Mouse (Mus musculus): ENCODE results near the gene Rpl35a. TPM values are rescaled to one million over a fixed set of nuclear protein-coding genes. Genes with fewer than 3 reads are reported as not detected.

Gene Rpl35a
- polyA plus RNA-seq, 1 experiment from 2014 or later = 464 TPM

- no peaks in the 10 kb centered on the region for H3K27me3 ChIP-seq (ENCODE audit: control insufficient read depth, insufficient read depth, low read depth, low read length)
- no peak overlapping the region for H3K4me2 ChIP-seq (ENCODE audit: low read depth, low read length)
- ATAC-seq (ENCODE audit: low read depth) = 0 out of 2 replicates have a peak, but pooled peaks have one; percentile 30
- no peaks in the 10 kb centered on the region for H3K4me1 ChIP-seq (ENCODE audit: control insufficient read depth, low read depth, low read length)
- no peaks in the 10 kb centered on the region for H3K36me3 ChIP-seq (ENCODE audit: control insufficient read depth, insufficient read depth)
- H3K9ac ChIP-seq (ENCODE audit: low read depth, low read length) = no peak overlapping the region
- peak overlapping the region; percentile 18; the same call in 1 of the 2 replicates for H3K4me3 ChIP-seq (ENCODE audit: low read depth, low read length)
- WGBS (ENCODE audit: insufficient replicate concordance) = 74% methylated on average over 21 of the region's 21 CpGs
- H3K9me3 ChIP-seq (replicated peaks; ENCODE audit: control insufficient read depth, low read length) = no peaks in the 10 kb centered on the region
- no peak overlapping the region for H3K27ac ChIP-seq (ENCODE audit: low read length)
These were observed 37.0 kb upstream of the Rpl35a start for GRCm38 (mm10) chr16:33019117-33019770.

GRCm38 (mm10) chr16:33021381-33021780 lies 34.9 kb upstream of the Rpl35a start:
- Histone ChIP-seq H3K4me1 (ENCODE audit: control insufficient read depth, low read depth, low read length) (no peaks in the 10 kb centered on the region), H3K4me3 (ENCODE audit: low read depth, low read length) (no peak overlapping the region), H3K9ac (ENCODE audit: low read depth, low read length) (no peak overlapping the region), H3K27me3 (ENCODE audit: control insufficient read depth, insufficient read depth, low read depth, low read length) (no peaks in the 10 kb centered on the region), H3K36me3 (ENCODE audit: control insufficient read depth, insufficient read depth) (no peaks in the 10 kb centered on the region), H3K9me3 (replicated peaks; ENCODE audit: control insufficient read depth, low read length) (no peaks in the 10 kb centered on the region), H3K27ac (ENCODE audit: low read length) (no peak overlapping the region), H3K4me2 (ENCODE audit: low read depth, low read length) (no peak overlapping the region)
- 62% methylated on average over 3 of the region's 3 CpGs for WGBS (ENCODE audit: insufficient replicate concordance)
- no peak for ATAC-seq (ENCODE audit: low read depth)

- no peak overlapping the region for H3K4me2 ChIP-seq (ENCODE audit: low read depth, low read length)
- H3K27me3 ChIP-seq (ENCODE audit: control insufficient read depth, insufficient read depth, low read depth, low read length) = no peaks in the 10 kb centered on the region
- no peaks in the 10 kb centered on the region for H3K36me3 ChIP-seq (ENCODE audit: control insufficient read depth, insufficient read depth)
- 0% methylated on average over 4 of the region's 4 CpGs for WGBS (ENCODE audit: insufficient replicate concordance)
- no peak overlapping the region for H3K27ac ChIP-seq (ENCODE audit: low read length)
- no peak overlapping the region for H3K4me3 ChIP-seq (ENCODE audit: low read depth, low read length)
- ATAC-seq (ENCODE audit: low read depth) = peak; percentile 69; the same call in 1 of the 2 replicates
- H3K4me1 ChIP-seq (ENCODE audit: control insufficient read depth, low read depth, low read length) = no peaks in the 10 kb centered on the region
- H3K9ac ChIP-seq (ENCODE audit: low read depth, low read length) = no peak overlapping the region
- no peaks in the 10 kb centered on the region for H3K9me3 ChIP-seq (replicated peaks; ENCODE audit: control insufficient read depth, low read length)
These were observed 32.5 kb upstream of the Rpl35a start for GRCm38 (mm10) chr16:33023750-33024149.

DNA sequence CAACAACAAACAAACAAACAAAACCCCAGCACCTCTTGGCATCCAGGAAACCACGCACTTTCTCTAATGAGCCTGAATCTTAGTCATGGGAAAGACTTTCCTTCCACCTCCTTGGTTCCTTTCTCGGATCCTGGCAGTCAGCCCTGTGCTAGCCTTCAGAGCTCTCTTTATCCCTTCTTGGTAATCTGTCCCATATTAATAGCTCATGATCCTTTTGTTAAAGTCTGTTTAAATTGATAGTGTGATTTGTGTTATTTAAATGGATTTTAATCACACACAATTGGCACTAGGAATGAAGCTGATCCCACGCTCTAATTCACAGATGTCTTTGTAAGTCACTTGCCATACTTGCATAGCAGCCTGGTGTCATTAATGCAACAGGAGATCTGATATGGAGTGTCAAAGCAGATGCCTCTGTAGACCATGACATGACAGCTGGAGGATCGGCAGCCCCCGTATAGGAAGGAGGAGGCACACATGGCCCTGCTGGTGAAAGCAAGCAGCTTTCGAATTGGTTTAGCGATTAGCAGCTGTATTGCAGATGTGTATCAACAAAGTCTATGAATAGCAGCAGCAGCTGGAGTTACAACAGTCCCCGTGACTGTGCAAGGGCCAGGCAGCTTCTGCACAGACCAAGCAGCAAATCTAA lies 31.7 kb upstream of the Rpl35a start:
- no peak overlapping the region for H3K4me2 ChIP-seq (ENCODE audit: low read depth, low read length)
- no peak for ATAC-seq (ENCODE audit: low read depth)

GRCm38 (mm10) chr16:33026357-33026756 lies 29.9 kb upstream of the Rpl35a start:
- Histone ChIP-seq H3K27me3 (ENCODE audit: control insufficient read depth, insufficient read depth, low read depth, low read length) (no peaks in the 10 kb centered on the region), H3K4me3 (ENCODE audit: low read depth, low read length) (no peak overlapping the region), H3K36me3 (ENCODE audit: control insufficient read depth, insufficient read depth) (no peaks in the 10 kb centered on the region), H3K9ac (ENCODE audit: low read depth, low read length) (no peak overlapping the region), H3K4me2 (ENCODE audit: low read depth, low read length) (no peak overlapping the region), H3K9me3 (replicated peaks; ENCODE audit: control insufficient read depth, low read length) (no peaks in the 10 kb centered on the region), H3K4me1 (ENCODE audit: control insufficient read depth, low read depth, low read length) (no peaks in the 10 kb centered on the region), H3K27ac (ENCODE audit: low read length) (no peak overlapping the region)
- WGBS (ENCODE audit: insufficient replicate concordance) = 37% methylated on average over 7 of the region's 7 CpGs
- ATAC-seq (ENCODE audit: low read depth) = no peak

More for the DNA sequence above, 31.7 kb upstream of the Rpl35a start:
- 45% methylated on average over 8 of the region's 8 CpGs for WGBS (ENCODE audit: insufficient replicate concordance)
- Histone ChIP-seq H3K9ac (ENCODE audit: low read depth, low read length) (no peak overlapping the region), H3K36me3 (ENCODE audit: control insufficient read depth, insufficient read depth) (no peaks in the 10 kb centered on the region), H3K27me3 (ENCODE audit: control insufficient read depth, insufficient read depth, low read depth, low read length) (no peaks in the 10 kb centered on the region), H3K9me3 (replicated peaks; ENCODE audit: control insufficient read depth, low read length) (no peaks in the 10 kb centered on the region), H3K4me3 (ENCODE audit: low read depth, low read length) (no peak overlapping the region), H3K4me1 (ENCODE audit: control insufficient read depth, low read depth, low read length) (no peaks in the 10 kb centered on the region), H3K27ac (ENCODE audit: low read length) (no peak overlapping the region)

DNA sequence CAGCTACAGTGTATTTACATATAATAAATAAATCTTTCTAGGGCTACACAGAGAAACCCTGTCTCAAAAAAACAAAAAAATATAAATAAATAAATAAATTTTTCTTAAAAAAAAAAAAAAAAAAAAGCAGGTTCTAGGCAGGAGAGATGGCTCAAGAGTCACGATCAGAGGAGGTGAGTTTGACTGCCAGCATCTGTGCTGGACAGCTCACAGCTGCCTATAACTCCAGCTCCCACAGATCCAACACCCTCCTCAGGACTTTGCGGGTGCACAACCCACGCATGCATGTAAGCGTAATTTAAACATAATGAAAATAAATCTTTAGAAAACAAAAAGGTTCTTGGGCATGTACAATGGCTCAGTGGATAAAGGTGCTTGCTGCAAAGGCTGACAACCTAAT lies 20.2 kb upstream of the Rpl35a start:
- 79% methylated on average over 4 of the region's 4 CpGs for WGBS (ENCODE audit: insufficient replicate concordance)
- no peaks in the 10 kb centered on the region for H3K4me1 ChIP-seq (ENCODE audit: control insufficient read depth, low read depth, low read length)
- no peaks in the 10 kb centered on the region for H3K36me3 ChIP-seq (ENCODE audit: control insufficient read depth, insufficient read depth)
- no peaks in the 10 kb centered on the region for H3K9me3 ChIP-seq (replicated peaks; ENCODE audit: control insufficient read depth, low read length)
- H3K27ac ChIP-seq (ENCODE audit: low read length) = no peak overlapping the region
- H3K27me3 ChIP-seq (ENCODE audit: control insufficient read depth, insufficient read depth, low read depth, low read length) = no peaks in the 10 kb centered on the region
- no peak for ATAC-seq (ENCODE audit: low read depth)
- H3K4me2 ChIP-seq (ENCODE audit: low read depth, low read length) = no peak overlapping the region
- H3K4me3 ChIP-seq (ENCODE audit: low read depth, low read length) = no peak overlapping the region
- H3K9ac ChIP-seq (ENCODE audit: low read depth, low read length) = no peak overlapping the region

- 56% methylated on average over 1 of the region's 1 CpGs for WGBS (ENCODE audit: insufficient replicate concordance)
- H3K4me3 ChIP-seq (ENCODE audit: low read depth, low read length) = no peak overlapping the region
- H3K4me1 ChIP-seq (ENCODE audit: control insufficient read depth, low read depth, low read length) = no peaks in the 10 kb centered on the region
- H3K9ac ChIP-seq (ENCODE audit: low read depth, low read length) = no peak overlapping the region
- H3K9me3 ChIP-seq (replicated peaks; ENCODE audit: control insufficient read depth, low read length) = no peaks in the 10 kb centered on the region
- H3K4me2 ChIP-seq (ENCODE audit: low read depth, low read length) = no peak overlapping the region
- no peaks in the 10 kb centered on the region for H3K27me3 ChIP-seq (ENCODE audit: control insufficient read depth, insufficient read depth, low read depth, low read length)
- H3K36me3 ChIP-seq (ENCODE audit: control insufficient read depth, insufficient read depth) = no peaks in the 10 kb centered on the region
- H3K27ac ChIP-seq (ENCODE audit: low read length) = no peak overlapping the region
- ATAC-seq (ENCODE audit: low read depth) = no peak
These were observed 13.6 kb upstream of the Rpl35a start for GRCm38 (mm10) chr16:33042682-33043081.

DNA sequence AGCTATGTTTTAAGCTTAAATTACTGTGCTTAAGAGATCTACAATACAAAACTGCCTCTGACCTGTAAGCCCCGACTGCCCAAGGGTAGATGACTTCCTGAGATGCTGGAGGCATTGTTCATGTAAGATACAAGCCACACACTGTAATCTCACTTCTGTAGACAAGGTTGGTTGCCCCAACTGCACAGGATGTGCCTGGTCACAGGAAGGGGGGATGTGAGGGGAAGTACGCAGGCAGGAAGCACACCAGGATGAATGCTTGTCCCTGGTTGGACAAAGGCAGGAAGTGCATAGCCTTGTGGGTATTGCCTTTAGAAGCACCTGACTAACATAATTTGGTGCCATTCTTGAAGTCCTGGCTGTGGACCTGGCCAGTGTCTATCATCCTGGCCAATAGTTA lies 13.0 kb upstream of the Rpl35a start:
- Histone ChIP-seq H3K4me1 (ENCODE audit: control insufficient read depth, low read depth, low read length) (no peaks in the 10 kb centered on the region), H3K36me3 (ENCODE audit: control insufficient read depth, insufficient read depth) (no peaks in the 10 kb centered on the region), H3K27me3 (ENCODE audit: control insufficient read depth, insufficient read depth, low read depth, low read length) (no peaks in the 10 kb centered on the region), H3K9me3 (replicated peaks; ENCODE audit: control insufficient read depth, low read length) (no peaks in the 10 kb centered on the region), H3K4me2 (ENCODE audit: low read depth, low read length) (no peak overlapping the region), H3K9ac (ENCODE audit: low read depth, low read length) (no peak overlapping the region), H3K27ac (ENCODE audit: low read length) (no peak overlapping the region), H3K4me3 (ENCODE audit: low read depth, low read length) (no peak overlapping the region)
- WGBS (ENCODE audit: insufficient replicate concordance) = 20% methylated on average over 2 of the region's 2 CpGs
- no peak for ATAC-seq (ENCODE audit: low read depth)

DNA sequence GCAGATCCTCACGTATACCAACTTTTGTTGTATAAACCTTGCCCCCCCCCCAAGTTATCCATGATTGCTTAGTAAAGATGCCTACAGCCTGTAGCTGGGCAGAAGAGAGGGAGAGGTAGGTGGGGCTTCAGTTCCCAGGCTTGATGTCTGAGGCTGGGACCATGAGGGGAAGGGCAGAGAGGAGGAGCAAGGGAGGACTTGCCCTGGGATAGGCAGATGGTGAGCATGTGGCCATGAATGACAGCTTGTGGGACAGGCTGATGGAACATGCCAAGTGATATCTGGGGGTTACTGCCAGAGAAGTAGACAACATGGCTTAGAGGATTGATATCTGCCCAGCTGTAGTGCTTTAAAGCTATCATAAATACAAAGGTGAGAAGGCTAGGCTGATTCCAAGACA lies 8.2 kb upstream of the Rpl35a start:
- no peak for ATAC-seq (ENCODE audit: low read depth)
- no peaks in the 10 kb centered on the region for H3K9me3 ChIP-seq (replicated peaks; ENCODE audit: control insufficient read depth, low read length)
- 68% methylated on average over 1 of the region's 1 CpGs for WGBS (ENCODE audit: insufficient replicate concordance)
- no peaks in the 10 kb centered on the region for H3K36me3 ChIP-seq (ENCODE audit: control insufficient read depth, insufficient read depth)
- no peak overlapping the region for H3K4me3 ChIP-seq (ENCODE audit: low read depth, low read length)
- H3K9ac ChIP-seq (ENCODE audit: low read depth, low read length) = no peak overlapping the region
- no peak overlapping the region for H3K27ac ChIP-seq (ENCODE audit: low read length)
- H3K27me3 ChIP-seq (ENCODE audit: control insufficient read depth, insufficient read depth, low read depth, low read length) = no peaks in the 10 kb centered on the region
- H3K4me2 ChIP-seq (ENCODE audit: low read depth, low read length) = no peak overlapping the region
- H3K4me1 ChIP-seq (ENCODE audit: control insufficient read depth, low read depth, low read length) = no peaks in the 10 kb centered on the region
